In genomic region chr4:144872905-144873304, GRCm38 (mm10) we compare ENCODE assay signal across 14 mouse cellular contexts. TPM values are rescaled to one million over a fixed set of nuclear protein-coding genes. Genes with fewer than 3 reads are reported as not detected.
DNase-seq lines count a peak whose midpoint lies in the region; ATAC-seq and TF ChIP-seq lines count a peak whose summit lies in the region.
"Had no signal": no experiment of that assay in that cellular context is flagged by ENCODE, and none has a peak within 500 bp of the region (broad histone marks: within the 10 kb centered on the region; RNA-seq: fewer than 3 reads in every experiment).

No protein-coding gene starts in this region.

- DNase-seq in embryonic facial prominence, embryonic 11.5 days (ENCODE audit: low spot score) = peak; percentile 55
- no peak for DNase-seq in embryonic facial prominence, embryonic 10.5 days (ENCODE audit: low spot score)
- peak; percentile 25 for DNase-seq in liver, adult 2 months (ENCODE audit: extremely low read depth, low read depth, low spot score)
- no peak for DNase-seq in Patski (ENCODE audit: low read depth, low spot score)
- DNase-seq in limb, embryonic 14.5 days (ENCODE audit: low spot score) = peak; percentile 21
- DNase-seq in heart, adult 9 months (ENCODE audit: low spot score in 2 of 2) = no peak
- DNase-seq in gastrocnemius, adult 8-10 months (ENCODE audit: low spot score in 2 of 2) = no peak
- DNase-seq: B cell, adult 2 months; kidney, postnatal 36 days had no signal

- H3K9me3 ChIP-seq in embryonic facial prominence, embryonic 11.5 days (replicated peaks; ENCODE audit: control insufficient read depth, low read length) = no peaks in the 10 kb centered on the region
- H3K9me3 ChIP-seq in embryonic facial prominence, embryonic 10.5 days = no peaks in the 10 kb centered on the region
- no peaks in the 10 kb centered on the region for H3K9me3 ChIP-seq in liver, embryonic 12.5 days (replicated peaks)
- no peaks in the 10 kb centered on the region for H3K9me3 ChIP-seq in limb, embryonic 14.5 days (ENCODE audit: control insufficient read depth, low read length)
- H3K9me3 ChIP-seq: embryonic facial prominence, embryonic 13.5 days; heart, embryonic 15.5 days; limb, embryonic 15.5 days had no signal

- in situ Hi-C loops in Patski (cut with MboI; ENCODE audit: low pct_unique_long_range_greater_than_20kb) = no loop called here

- no peak overlapping the region for H3K4me3 ChIP-seq in embryonic facial prominence, embryonic 11.5 days (ENCODE audit: low read depth, low read length)
- H3K4me3 ChIP-seq in embryonic facial prominence, embryonic 10.5 days = no peak overlapping the region
- H3K4me3 ChIP-seq in liver, adult 2 months (ENCODE audit: insufficient read depth, low read depth, low read length) = no peak overlapping the region
- H3K4me3 ChIP-seq in liver, embryonic 12.5 days = no peak overlapping the region
- H3K4me3 ChIP-seq in limb, embryonic 14.5 days (replicated peaks; ENCODE audit: low read length) = no peak overlapping the region
- H3K4me3 ChIP-seq: embryonic facial prominence, embryonic 13.5 days; heart, embryonic 15.5 days; limb, embryonic 15.5 days had no signal

- no peak overlapping the region for H3K27ac ChIP-seq in embryonic facial prominence, embryonic 11.5 days (replicated peaks; ENCODE audit: low read depth, low read length)
- H3K27ac ChIP-seq in embryonic facial prominence, embryonic 10.5 days (replicated peaks) = no peak overlapping the region
- H3K27ac ChIP-seq in liver, adult 2 months (replicated peaks; ENCODE audit: insufficient read depth, low read depth, low read length) = no peak overlapping the region
- H3K27ac ChIP-seq in liver, embryonic 12.5 days = no peak overlapping the region
- no peak overlapping the region for H3K27ac ChIP-seq in limb, embryonic 14.5 days (replicated peaks; ENCODE audit: low read depth, low read length)
- H3K27ac ChIP-seq: embryonic facial prominence, embryonic 13.5 days; heart, embryonic 15.5 days; limb, embryonic 15.5 days had no signal

- ATAC-seq in embryonic facial prominence, embryonic 11.5 days (replicated peaks; ENCODE audit: insufficient number of reproducible peaks, low FRiP score, low TSS enrichment, low read depth) = no peak
- ATAC-seq in liver, embryonic 12.5 days = no peak
- no peak for ATAC-seq in Patski
- ATAC-seq in limb, embryonic 14.5 days (ENCODE audit: low FRiP score, low read depth) = peak; percentile 47; the same call in 1 of the 2 replicates
- ATAC-seq: midbrain, embryonic 16.5 days had no signal

- H3K27me3 ChIP-seq in embryonic facial prominence, embryonic 11.5 days (ENCODE audit: control insufficient read depth, insufficient read depth, low read length) = no peaks in the 10 kb centered on the region
- no peaks in the 10 kb centered on the region for H3K27me3 ChIP-seq in embryonic facial prominence, embryonic 10.5 days (replicated peaks; ENCODE audit: low read depth, poor library complexity, severe bottlenecking)
- H3K27me3 ChIP-seq in liver, adult 2 months (ENCODE audit: control insufficient read depth, insufficient read depth, low read length) = no peaks in the 10 kb centered on the region
- H3K27me3 ChIP-seq in liver, embryonic 12.5 days (replicated peaks) = no peaks in the 10 kb centered on the region
- no peaks in the 10 kb centered on the region for H3K27me3 ChIP-seq in Patski
- no peaks in the 10 kb centered on the region for H3K27me3 ChIP-seq in limb, embryonic 14.5 days (ENCODE audit: control insufficient read depth, insufficient read depth, low read length)
- H3K27me3 ChIP-seq: embryonic facial prominence, embryonic 13.5 days; heart, embryonic 15.5 days; limb, embryonic 15.5 days had no signal

- CTCF ChIA-PET in Patski (lab: Charles Lee) = no interaction called here

- H3K79me2 ChIP-seq in liver, adult 2 months (ENCODE audit: control insufficient read depth, insufficient read depth, low read length) = no peaks in the 10 kb centered on the region

- no peaks in the 10 kb centered on the region for H3K36me3 ChIP-seq in embryonic facial prominence, embryonic 11.5 days (replicated peaks; ENCODE audit: control insufficient read depth, insufficient read depth, low read depth, low read length)
- no peaks in the 10 kb centered on the region for H3K36me3 ChIP-seq in embryonic facial prominence, embryonic 10.5 days (replicated peaks)
- no peaks in the 10 kb centered on the region for H3K36me3 ChIP-seq in liver, adult 2 months (ENCODE audit: control insufficient read depth, insufficient read depth, low read length)
- H3K36me3 ChIP-seq in liver, embryonic 12.5 days = no peaks in the 10 kb centered on the region
- H3K36me3 ChIP-seq in limb, embryonic 14.5 days (ENCODE audit: control insufficient read depth, insufficient read depth, low read length) = no peaks in the 10 kb centered on the region
- H3K36me3 ChIP-seq: embryonic facial prominence, embryonic 13.5 days; heart, embryonic 15.5 days; limb, embryonic 15.5 days had no signal

- WGBS in embryonic facial prominence, embryonic 11.5 days = 37% methylated on average over 6 of the region's 6 CpGs
- WGBS in embryonic facial prominence, embryonic 10.5 days = 40% methylated on average over 6 of the region's 6 CpGs
- 37% methylated on average over 6 of the region's 6 CpGs for WGBS in liver, adult 2 months
- whole genome bisulfite sequencing in liver, embryonic 12.5 days (ENCODE audit: insufficient replicate concordance) = 24% methylated on average over 6 of the region's 6 CpGs
- 16% methylated on average over 6 of the region's 6 CpGs for WGBS in limb, embryonic 14.5 days

- POLR2A ChIA-PET in Patski (lab: Charles Lee) = no interaction called here

- TF ChIP-seq POLR2A in liver, adult 2 months (IDR thresholded peaks at IDR 0.05; ENCODE audit: extremely low read depth, insufficient read depth, low read length) = no peak
- TF ChIP-seq POLR2A in limb, embryonic 14.5 days (IDR thresholded peaks at IDR 0.05; ENCODE audit: borderline replicate concordance, extremely low read depth, insufficient read depth, insufficient read length) = no peak

- peak; percentile 46 for TF ChIP-seq CTCF in liver, adult 2 months (IDR thresholded peaks at IDR 0.05; ENCODE audit: low read depth, low read length)
- peak; percentile 40 for TF ChIP-seq CTCF in Patski (IDR thresholded peaks at IDR 0.05)

- no peak overlapping the region for H3K9ac ChIP-seq in embryonic facial prominence, embryonic 11.5 days (replicated peaks; ENCODE audit: low read length)
- no peak overlapping the region for H3K9ac ChIP-seq in liver, adult 2 months (ENCODE audit: low read depth, low read length)
- H3K9ac ChIP-seq in liver, embryonic 12.5 days = no peak overlapping the region
- no peak overlapping the region for H3K9ac ChIP-seq in limb, embryonic 14.5 days (ENCODE audit: low read depth, low read length, severe bottlenecking)
- H3K9ac ChIP-seq: embryonic facial prominence, embryonic 13.5 days; heart, embryonic 15.5 days; limb, embryonic 15.5 days had no signal

- no peak overlapping the region for H3K4me2 ChIP-seq in embryonic facial prominence, embryonic 11.5 days (ENCODE audit: low read depth, low read length)
- H3K4me2 ChIP-seq in liver, embryonic 12.5 days = no peak overlapping the region
- no peak overlapping the region for H3K4me2 ChIP-seq in limb, embryonic 14.5 days (replicated peaks; ENCODE audit: low read depth, low read length, severe bottlenecking)
- H3K4me2 ChIP-seq: embryonic facial prominence, embryonic 13.5 days; heart, embryonic 15.5 days; limb, embryonic 15.5 days had no signal

- H3K4me1 ChIP-seq in embryonic facial prominence, embryonic 11.5 days (ENCODE audit: control insufficient read depth, insufficient read depth, low read length) = no peaks in the 10 kb centered on the region
- no peaks in the 10 kb centered on the region for H3K4me1 ChIP-seq in embryonic facial prominence, embryonic 10.5 days
- no peaks in the 10 kb centered on the region for H3K4me1 ChIP-seq in liver, adult 2 months (ENCODE audit: control insufficient read depth, insufficient read depth, low read length)
- no peaks in the 10 kb centered on the region for H3K4me1 ChIP-seq in liver, embryonic 12.5 days
- H3K4me1 ChIP-seq in limb, embryonic 14.5 days (ENCODE audit: control insufficient read depth, insufficient read depth, low read length) = no peaks in the 10 kb centered on the region
- H3K4me1 ChIP-seq: embryonic facial prominence, embryonic 13.5 days; heart, embryonic 15.5 days had no signal

RNA-seq across cellular contexts. Expression of gene Dhrs3, which starts 19.7 kb away (rescaled TPM):
- polyA plus RNA-seq in embryonic facial prominence, embryonic 11.5 days (2014; fragmentation: Nextera tagmentation; extraction: Ambion mirVana) = 41.9 and 45.7 TPM in 2 replicates
- 22.0 and 30.2 TPM in 2 replicates for polyA plus RNA-seq in embryonic facial prominence, embryonic 10.5 days (2016; fragmentation: Nextera tagmentation; extraction: Ambion mirVana)
- 85.5 and 109 TPM in 2 replicates for total RNA-seq in liver, adult 2 months (2014; rRNA removed)
- 225 and 231 TPM in 2 replicates for polyA plus RNA-seq in liver, adult 2 months (2012; rRNA removed)
- 33.9 and 34.9 TPM in 2 replicates for polyA plus RNA-seq in liver, embryonic 12.5 days (2016; fragmentation: Nextera tagmentation; extraction: Ambion mirVana)
- polyA plus RNA-seq in Patski (2021) = 281 TPM
- 69.7 and 80.0 TPM in 2 replicates for polyA plus RNA-seq in limb, embryonic 14.5 days (2012; rRNA removed)
- polyA plus RNA-seq in limb, embryonic 14.5 days (2014; fragmentation: Nextera tagmentation; extraction: Ambion mirVana) = 121 and 134 TPM in 2 replicates
- 10 to 100 TPM; 28.4 to 36.5 (median 35.2) TPM for total RNA-seq in gastrocnemius, adult 8-10 months (2022)

Comparison
In these comparisons a context has a peak if more than half of its experiments do, and no peak if none do; other contexts are left out.
1. DNase-seq: peak in embryonic facial prominence, embryonic 11.5 days (single experiment), liver, adult 2 months (single experiment) and limb, embryonic 14.5 days (single experiment); none in embryonic facial prominence, embryonic 10.5 days (single experiment), Patski (single experiment), heart, adult 9 months (0 of 2) and gastrocnemius, adult 8-10 months (0 of 2).